Mouse (Mus musculus) gastrocnemius, adult 2 months (tissue): Measurements from ENCODE around the gene Vmn1r26. TPM values are rescaled to one million over a fixed set of nuclear protein-coding genes. Genes with fewer than 3 reads are reported as not detected.
"Not testable (repeated sequence)": the region's sequence is repeated elsewhere in the genome, so short reads cannot be mapped to it uniquely, and the experiment has no call there.

ENCODE experiments used
- DNase-seq: peaks from one replicate; pipeline ENCODE4 v3.0.0; 2022
- H3K27ac ChIP-seq: fragments of 200-600 bp; 2 replicates; pipeline ENCODE4 v1.8.1; 2022; ENCODE audit warnings: mild to moderate bottlenecking
- H3K4me3 ChIP-seq: fragments of 200-600 bp; 2 replicates; pipeline ENCODE4 v1.8.1; 2022; ENCODE audit warnings: mild to moderate bottlenecking, moderate library complexity
- CTCF ChIP-seq: fragments of 200-600 bp; IDR thresholded peaks from 2 replicates; pipeline ENCODE4 v1.8.1; 2022; ENCODE audit warnings: antibody characterized with exemption, mild to moderate bottlenecking, moderate library complexity
- intact Hi-C: fragments of 180-260 bp; cut with DNase I; formaldehyde crosslinking; loops from one replicate; pipeline ENCODE4 v1.15.1; 2025
- long read RNA-seq, 2 experiments: library from polyadenylated mRNA; stranded (forward); transcript quantifications; one replicate each; pipeline ENCODE4 v2.0.0; 2021
- total RNA-seq, 2 experiments: library from RNA; stranded (reverse); gene quantifications; 2 replicates each; pipeline ENCODE4 v1.2.3; 2021

The Vmn1r26 gene
- total RNA-seq, result not detected
- long read RNA-seq, experiment 1, result 0 reads
- long read RNA-seq, experiment 2, result 0 reads

GRCm38 (mm10) chr6:58015059-58015458 is at the start of gene Vmn1r26:
Gene Vmn1r26 (minus strand): TSS chr6:58015159.
- DNase-seq, result no peak
- intact Hi-C loops, result no loop called here

GRCm38 (mm10) chr6:58044025-58044424 is 29.1 kb upstream of the Vmn1r26 start:
- Histone ChIP-seq H3K27ac (no peak overlapping the region), H3K4me3 (no peak overlapping the region)
- DNase-seq, result no peak
- TF ChIP-seq CTCF, result no peak
- intact Hi-C loops, result no loop called here

More at GRCm38 (mm10) chr6:58015059-58015458, at the start of gene Vmn1r26:
- H3K4me3 ChIP-seq, result no peak within 1 kb of the TSS
- TF ChIP-seq CTCF, result no peak
- H3K27ac ChIP-seq, result no peak within 1 kb of the TSS

GRCm38 (mm10) chr6:58017478-58017877 is 2.5 kb upstream of the Vmn1r26 start:
- H3K4me3 ChIP-seq, DNase-seq, H3K27ac ChIP-seq, intact Hi-C loops: not testable (repeated sequence)

GRCm38 (mm10) chr6:57980710-57981109 is 34.2 kb downstream of the Vmn1r26 start, which contains the start of gene Vmn1r25:
Gene Vmn1r25 (minus strand): TSS chr6:57980810.
- H3K27ac ChIP-seq, result no peak within 1 kb of the TSS
- no peak within 1 kb of the TSS for H3K4me3 ChIP-seq
- intact Hi-C loops, result no loop called here
- no peak for DNase-seq
- no peak for TF ChIP-seq CTCF

GRCm38 (mm10) chr6:57961403-57961802 is 53.6 kb downstream of the Vmn1r26 start, which contains the start of gene Vmn1r24:
Gene Vmn1r24 (minus strand): TSS chr6:57961503.
- H3K4me3 ChIP-seq, H3K27ac ChIP-seq, DNase-seq, intact Hi-C loops: not testable (repeated sequence)

Other genes starting within 250 kb of the Vmn1r26 start
- gene Vopp1, start 190.0 kb downstream of the Vmn1r26 start, total RNA-seq, result 1 to 10 TPM; 3.2 to 5.6 TPM
- not detected for gene Vmn1r21, start 164.8 kb downstream of the Vmn1r26 start, total RNA-seq
- gene Vmn1r22, start 107.1 kb downstream of the Vmn1r26 start, total RNA-seq, result not detected
- gene Vmn1r23, start 88.3 kb downstream of the Vmn1r26 start, total RNA-seq, result not detected
- gene Vmn1r24, start 53.7 kb downstream of the Vmn1r26 start, total RNA-seq, result not detected
- not detected for gene Vmn1r25, start 34.3 kb downstream of the Vmn1r26 start, total RNA-seq
- not detected for gene Vmn1r27, start 203.7 kb upstream of the Vmn1r26 start, total RNA-seq
- not detected for gene Vmn1r28, start 246.9 kb upstream of the Vmn1r26 start, total RNA-seq